Mouse (Mus musculus): Measurements from ENCODE around the gene Fam126b. TPM values are rescaled to one million over a fixed set of nuclear protein-coding genes. Genes with fewer than 3 reads are reported as not detected.
"Not testable (repeated sequence)": the region's sequence is repeated elsewhere in the genome, so short reads cannot be mapped to it uniquely, and the experiment has no call there.

Gene Fam126b
- polyA plus RNA-seq, 1 experiment from 2014 or later: 3.6 TPM

DNA sequence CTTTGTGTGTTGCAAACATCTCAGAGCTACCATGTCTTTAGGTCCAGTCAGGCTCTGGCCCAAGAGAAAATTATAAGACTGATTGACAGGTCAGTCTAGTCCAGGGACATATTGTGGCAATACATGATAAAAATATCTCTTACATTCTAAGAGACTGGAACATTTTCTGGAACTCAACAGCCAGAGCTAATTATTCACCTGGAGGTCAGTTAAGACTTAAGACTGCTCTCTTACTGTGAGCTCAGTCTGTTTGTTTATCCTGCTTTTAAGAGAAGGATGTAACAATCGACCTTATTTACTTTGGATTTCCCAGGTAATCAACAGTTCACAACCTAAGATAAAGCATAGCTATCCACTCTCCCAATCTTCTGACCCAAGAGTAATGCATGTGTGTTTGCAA lies 24.5 kb upstream of the Fam126b start:
- Histone ChIP-seq H3K4me3 (replicated peaks) (no peak overlapping the region), H3K4me1 (replicated peaks) (no peaks in the 10 kb centered on the region), H3K9ac (no peak overlapping the region), H3K27ac (no peak overlapping the region), H3K27me3 (no peaks in the 10 kb centered on the region), H3K9me3 (replicated peaks) (no peaks in the 10 kb centered on the region), H3K4me2 (no peak overlapping the region), H3K36me3 (no peaks in the 10 kb centered on the region)
- 6% methylated on average over 1 of the region's 1 CpGs for WGBS (ENCODE audit: insufficient replicate concordance)
- DNase-seq (no peak), ATAC-seq (ENCODE audit: low read depth) (no peak)

DNA sequence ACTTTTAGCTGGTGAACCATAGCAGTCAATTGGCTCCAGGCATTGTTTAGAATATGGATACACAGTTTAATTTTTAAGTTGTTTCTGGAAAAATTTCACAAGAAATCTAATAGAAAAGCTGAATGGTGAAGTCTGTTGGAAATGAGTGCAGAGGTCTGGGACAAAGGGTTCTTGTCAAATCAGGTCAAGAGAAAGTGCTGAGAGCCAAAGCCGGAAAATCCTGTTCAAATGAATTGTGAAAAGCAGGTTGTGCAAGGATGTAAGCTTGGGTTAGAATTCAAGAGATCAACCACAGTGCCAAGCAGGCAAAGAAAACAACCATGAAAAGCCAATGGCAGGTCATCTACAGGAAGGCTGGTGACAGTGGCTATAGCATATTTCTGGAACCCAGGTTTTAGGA lies 24.0 kb upstream of the Fam126b start:
- 71% methylated on average over 1 of the region's 1 CpGs for WGBS (ENCODE audit: insufficient replicate concordance)
- DNase-seq: no peak
- H3K27ac ChIP-seq: no peak overlapping the region
- no peaks in the 10 kb centered on the region for H3K36me3 ChIP-seq
- no peaks in the 10 kb centered on the region for H3K9me3 ChIP-seq (replicated peaks)
- H3K27me3 ChIP-seq: no peaks in the 10 kb centered on the region
- H3K4me1 ChIP-seq (replicated peaks): no peaks in the 10 kb centered on the region
- H3K4me3 ChIP-seq (replicated peaks): no peak overlapping the region
- H3K4me2 ChIP-seq: no peak overlapping the region
- ATAC-seq (ENCODE audit: low read depth): no peak
- no peak overlapping the region for H3K9ac ChIP-seq

DNA sequence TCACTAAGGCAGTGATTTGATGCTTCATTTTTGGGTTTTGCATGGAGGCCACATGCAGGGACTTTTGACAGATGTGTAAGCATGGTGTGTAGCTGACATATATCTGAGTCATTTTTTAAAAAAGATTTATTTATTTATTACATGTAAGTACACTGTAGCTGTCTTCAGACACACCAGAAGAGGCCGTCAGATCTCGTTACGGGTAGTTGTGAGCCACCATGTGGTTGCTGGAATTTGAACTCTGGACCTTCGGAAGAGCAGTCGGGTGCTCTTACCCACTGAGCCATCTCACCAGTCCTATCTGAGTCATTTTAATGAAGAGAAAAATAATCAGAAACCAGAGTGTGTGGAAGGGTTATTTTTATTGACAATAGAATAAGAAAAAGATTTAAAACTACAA lies 23.5 kb upstream of the Fam126b start:
- H3K9me3 ChIP-seq (replicated peaks); H3K27me3 ChIP-seq; ATAC-seq (ENCODE audit: low read depth); H3K36me3 ChIP-seq; DNase-seq; H3K4me2 ChIP-seq; H3K4me1 ChIP-seq (replicated peaks); H3K9ac ChIP-seq; H3K4me3 ChIP-seq (replicated peaks); H3K27ac ChIP-seq: not testable (repeated sequence)
- WGBS (ENCODE audit: insufficient replicate concordance): 71% methylated on average over 5 of the region's 5 CpGs

DNA sequence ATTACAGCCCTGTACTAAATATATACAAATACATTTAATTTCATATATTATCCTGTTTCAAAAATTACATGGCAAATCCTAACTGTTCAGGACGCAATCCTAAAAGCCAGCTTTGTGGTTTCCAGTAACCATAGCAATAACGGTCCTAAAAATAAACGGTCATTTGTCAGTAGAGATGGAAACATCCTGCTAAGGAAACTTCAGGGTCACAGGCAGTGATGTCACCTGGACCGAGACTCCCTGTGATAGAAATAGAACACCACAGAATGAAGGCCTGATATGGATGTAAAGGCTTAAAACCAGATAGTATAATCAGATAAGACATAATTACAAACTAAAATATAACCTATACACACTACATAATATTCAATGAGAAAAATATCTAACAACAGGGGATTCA lies 17.6 kb upstream of the Fam126b start:
- Histone ChIP-seq H3K4me3 (replicated peaks) (no peak overlapping the region), H3K4me2 (no peak overlapping the region), H3K4me1 (replicated peaks) (no peaks in the 10 kb centered on the region), H3K36me3 (no peaks in the 10 kb centered on the region), H3K27me3 (no peaks in the 10 kb centered on the region), H3K27ac (no peak overlapping the region), H3K9me3 (replicated peaks) (no peaks in the 10 kb centered on the region), H3K9ac (no peak overlapping the region)
- ATAC-seq (ENCODE audit: low read depth): no peak
- 18% methylated on average over 4 of the region's 4 CpGs for WGBS (ENCODE audit: insufficient replicate concordance)
- no peak for DNase-seq

DNA sequence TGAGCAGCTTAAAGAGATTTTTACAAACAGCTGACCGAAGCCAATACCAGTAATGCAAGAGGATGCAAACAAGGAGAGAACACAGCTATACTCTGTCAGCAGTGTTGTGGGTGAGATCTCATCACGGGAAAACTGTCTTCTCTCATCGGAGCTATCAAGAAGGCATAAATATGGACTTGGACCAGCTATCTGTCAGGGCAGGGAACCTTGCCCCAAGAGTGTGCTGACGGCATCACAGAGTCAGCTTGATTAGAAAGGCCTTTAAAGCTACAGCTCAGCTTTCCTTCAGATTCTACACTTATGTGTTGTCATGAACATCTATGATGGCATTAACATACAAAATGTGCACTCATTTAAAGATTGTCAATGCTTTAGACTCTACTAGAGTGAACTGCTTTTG lies 16.6 kb upstream of the Fam126b start:
- DNase-seq: no peak
- 66% methylated on average over 4 of the region's 4 CpGs for WGBS (ENCODE audit: insufficient replicate concordance)
- no peak overlapping the region for H3K27ac ChIP-seq
- no peak overlapping the region for H3K9ac ChIP-seq
- H3K4me3 ChIP-seq (replicated peaks): no peak overlapping the region
- ATAC-seq (ENCODE audit: low read depth): no peak
- no peaks in the 10 kb centered on the region for H3K4me1 ChIP-seq (replicated peaks)
- H3K36me3 ChIP-seq: no peaks in the 10 kb centered on the region
- H3K9me3 ChIP-seq (replicated peaks): no peaks in the 10 kb centered on the region
- H3K27me3 ChIP-seq: no peaks in the 10 kb centered on the region
- no peak overlapping the region for H3K4me2 ChIP-seq

DNA sequence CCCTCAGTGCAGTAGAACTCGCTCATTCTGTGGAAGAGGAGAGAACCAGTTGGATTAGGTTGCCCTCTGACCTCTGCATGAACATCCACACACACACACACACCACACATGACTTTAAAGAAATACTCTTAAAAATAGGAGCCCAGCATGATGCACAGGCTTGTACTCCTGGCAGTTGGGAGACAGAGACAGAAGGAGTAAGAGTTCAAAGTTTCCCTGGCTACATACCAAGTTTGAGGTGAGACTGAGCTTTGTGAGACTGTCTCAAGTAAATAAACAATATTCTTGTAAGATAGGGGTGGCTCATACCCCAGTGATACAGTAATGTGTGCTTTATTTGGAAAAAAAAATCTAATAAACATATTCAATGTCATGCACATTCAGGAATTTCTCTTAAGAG lies 1.4 kb upstream of the Fam126b start:
- H3K4me2 ChIP-seq: peak overlapping the region; percentile 64
- 71% methylated on average over 1 of the region's 1 CpGs for WGBS (ENCODE audit: insufficient replicate concordance)

DNA sequence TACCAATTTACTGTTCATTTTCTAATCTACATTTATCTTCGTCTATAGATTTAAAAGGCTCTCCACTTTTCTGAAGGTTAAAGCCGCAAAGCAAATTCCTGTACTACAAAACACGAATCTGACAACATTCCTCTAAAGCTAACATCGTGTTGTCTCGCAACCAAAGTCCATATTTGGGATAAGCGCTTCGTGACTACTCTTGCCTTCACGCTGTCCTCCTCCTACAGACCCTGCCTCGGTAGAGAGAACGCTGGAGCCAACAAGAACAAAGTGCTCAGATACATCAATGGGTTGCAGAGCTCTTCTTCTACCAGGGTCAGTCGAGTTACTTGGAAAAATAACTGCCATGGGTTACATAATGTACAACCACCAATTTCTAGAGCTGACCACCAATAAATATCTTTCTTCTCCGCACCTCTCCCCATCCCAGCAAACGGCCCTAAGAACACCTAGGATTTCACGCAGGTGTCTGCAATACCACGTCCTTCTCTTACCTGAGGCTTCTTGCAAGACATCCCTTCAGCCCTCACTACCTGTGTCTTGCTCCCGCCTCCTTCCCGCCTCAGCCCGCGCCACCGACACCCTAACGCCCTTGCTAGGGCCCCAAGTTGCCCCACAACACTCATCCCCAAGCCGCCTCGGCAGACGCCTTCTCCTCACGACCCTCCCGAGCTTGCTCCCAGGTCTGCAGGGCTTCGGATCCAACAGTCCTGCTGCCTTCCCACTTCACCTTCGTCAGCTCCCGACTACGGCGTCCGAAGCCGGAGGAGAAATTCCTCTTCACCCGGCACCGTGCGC lies 551 bp downstream of the Fam126b start:
- Histone ChIP-seq H3K27me3 (no peaks in the 10 kb centered on the region), H3K9me3 (replicated peaks) (no peaks in the 10 kb centered on the region), H3K4me1 (replicated peaks) (peaks cover 15% of the 10 kb centered on the region), H3K36me3 (no peaks in the 10 kb centered on the region), H3K4me3 (replicated peaks) (peak overlapping the region; percentile 94), H3K4me2 (peak overlapping the region; percentile 87), H3K27ac (peak overlapping the region; percentile 59), H3K9ac (peak overlapping the region; percentile 92)
- ATAC-seq (ENCODE audit: low read depth) (peak; percentile 64), DNase-seq (no peak)
- whole genome bisulfite sequencing (ENCODE audit: insufficient replicate concordance): 3% methylated on average over 35 of the region's 36 CpGs

More for the DNA sequence above, 1.4 kb upstream of the Fam126b start:
- DNase-seq (no peak), ATAC-seq (ENCODE audit: low read depth) (no peak)
- H3K4me3 ChIP-seq (replicated peaks): peak overlapping the region; percentile 94
- peak overlapping the region; percentile 92 for H3K9ac ChIP-seq
- H3K9me3 ChIP-seq (replicated peaks): no peaks in the 10 kb centered on the region
- peaks cover 15% of the 10 kb centered on the region for H3K4me1 ChIP-seq (replicated peaks)
- H3K36me3 ChIP-seq: peaks cover 9% of the 10 kb centered on the region
- H3K27ac ChIP-seq: no peak overlapping the region
- no peaks in the 10 kb centered on the region for H3K27me3 ChIP-seq

DNA sequence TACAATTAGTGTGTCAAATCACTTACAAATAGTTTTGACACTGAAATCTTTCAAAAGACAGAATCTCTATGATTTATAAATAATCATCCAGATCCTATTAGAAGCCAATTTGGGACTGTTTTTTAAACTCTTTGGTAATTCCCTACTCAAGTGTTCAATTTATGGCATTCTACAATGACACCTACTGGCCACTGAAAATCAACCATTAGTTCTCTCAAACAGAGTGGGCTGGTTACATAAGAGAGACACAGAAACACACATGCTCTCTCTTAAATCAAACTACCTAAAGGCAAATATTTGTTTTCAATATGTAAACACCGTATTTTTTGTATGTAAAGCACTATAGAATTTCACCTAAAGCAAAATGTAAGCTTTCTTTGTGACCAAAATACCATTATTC lies 1.9 kb downstream of the Fam126b start:
- Histone ChIP-seq H3K9me3 (replicated peaks) (no peaks in the 10 kb centered on the region), H3K4me3 (replicated peaks) (no peak overlapping the region), H3K27ac (no peak overlapping the region), H3K4me1 (replicated peaks) (peaks cover 15% of the 10 kb centered on the region), H3K36me3 (no peaks in the 10 kb centered on the region), H3K4me2 (no peak overlapping the region), H3K9ac (no peak overlapping the region), H3K27me3 (no peaks in the 10 kb centered on the region)
- ATAC-seq (ENCODE audit: low read depth) (no peak), DNase-seq (no peak)
- 55% methylated on average over 1 of the region's 1 CpGs for WGBS (ENCODE audit: insufficient replicate concordance)

DNA sequence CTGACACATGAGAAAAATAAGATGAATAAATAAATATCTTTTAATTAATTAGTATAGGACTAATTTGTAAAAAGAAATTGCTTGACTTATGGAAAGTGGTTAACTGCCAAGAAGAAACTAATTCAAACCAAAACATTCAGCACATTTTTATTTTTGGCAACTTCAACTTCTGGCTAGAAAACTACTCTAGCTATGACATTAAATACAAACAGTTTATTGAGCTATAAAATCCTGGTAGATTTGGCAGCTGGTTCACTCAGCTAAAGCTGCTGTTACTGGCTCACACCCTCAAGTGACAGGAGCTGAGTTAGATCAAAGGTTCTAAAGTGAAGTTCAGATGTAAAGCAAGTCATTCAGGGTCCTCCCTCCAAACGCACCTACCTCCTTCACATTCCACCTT lies 3.5 kb downstream of the Fam126b start:
- Histone ChIP-seq H3K36me3 (no peaks in the 10 kb centered on the region), H3K4me3 (replicated peaks) (no peak overlapping the region), H3K9ac (no peak overlapping the region), H3K4me1 (replicated peaks) (peaks cover 15% of the 10 kb centered on the region), H3K27me3 (no peaks in the 10 kb centered on the region), H3K9me3 (replicated peaks) (no peaks in the 10 kb centered on the region), H3K4me2 (no peak overlapping the region), H3K27ac (no peak overlapping the region)
- ATAC-seq (ENCODE audit: low read depth) (no peak), DNase-seq (no peak)
- 60% methylated on average over 1 of the region's 1 CpGs for WGBS (ENCODE audit: insufficient replicate concordance)

DNA sequence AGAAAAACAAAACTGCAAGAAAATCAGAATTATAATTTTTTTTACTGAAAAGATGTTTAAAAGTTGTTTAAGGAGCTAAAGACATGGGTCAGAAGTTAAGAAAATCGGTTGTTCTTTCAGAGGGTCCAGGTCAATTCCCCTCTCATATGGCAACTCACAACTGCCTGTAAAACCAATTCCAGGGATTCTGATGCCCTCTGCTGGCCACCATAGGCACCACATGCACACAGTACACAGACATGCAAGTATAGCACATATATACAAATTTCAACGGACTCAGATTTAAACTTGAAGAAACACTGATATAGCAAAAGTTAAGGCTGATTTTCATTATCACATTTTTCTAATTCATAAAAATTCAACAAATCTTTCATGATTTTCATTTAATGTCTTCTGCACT lies 6.9 kb downstream of the Fam126b start:
- no peak overlapping the region for H3K4me2 ChIP-seq
- H3K27ac ChIP-seq: no peak overlapping the region
- peak; percentile 20 for DNase-seq
- H3K27me3 ChIP-seq: no peaks in the 10 kb centered on the region
- H3K36me3 ChIP-seq: no peaks in the 10 kb centered on the region
- no peak for ATAC-seq (ENCODE audit: low read depth)
- H3K9ac ChIP-seq: no peak overlapping the region
- H3K4me3 ChIP-seq (replicated peaks): no peak overlapping the region
- no peaks in the 10 kb centered on the region for H3K9me3 ChIP-seq (replicated peaks)
- peaks cover 4% of the 10 kb centered on the region; the same call in 1 of the 2 replicates for H3K4me1 ChIP-seq (replicated peaks)
- WGBS (ENCODE audit: insufficient replicate concordance): 72% methylated on average over 2 of the region's 2 CpGs

DNA sequence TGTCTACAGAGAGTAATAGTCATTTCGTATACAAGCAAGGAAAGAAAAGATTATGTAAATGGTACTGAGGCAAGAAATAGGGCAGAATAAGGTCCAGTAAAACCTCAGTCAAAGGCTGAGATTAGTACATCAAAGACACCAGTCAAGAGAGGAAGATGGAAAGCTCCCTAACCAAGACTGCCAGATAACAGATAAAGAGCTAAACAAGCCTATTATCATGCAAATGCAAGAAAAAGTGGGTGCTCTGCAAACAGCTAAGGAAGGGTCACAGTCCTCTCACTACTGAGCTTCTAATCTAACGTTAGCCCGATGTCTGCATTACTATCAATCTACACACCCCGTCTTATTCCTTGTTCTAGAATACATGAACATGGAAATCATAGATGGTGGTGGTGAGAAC lies 15.7 kb downstream of the Fam126b start:
- WGBS (ENCODE audit: insufficient replicate concordance): 36% methylated on average over 4 of the region's 4 CpGs
- no peak overlapping the region for H3K27ac ChIP-seq
- H3K4me2 ChIP-seq: no peak overlapping the region
- no peaks in the 10 kb centered on the region for H3K9me3 ChIP-seq (replicated peaks)
- ATAC-seq (ENCODE audit: low read depth) (no peak), DNase-seq (no peak)
- H3K27me3 ChIP-seq: no peaks in the 10 kb centered on the region
- no peak overlapping the region for H3K9ac ChIP-seq
- no peaks in the 10 kb centered on the region for H3K36me3 ChIP-seq
- H3K4me3 ChIP-seq (replicated peaks): no peak overlapping the region
- peaks cover 15% of the 10 kb centered on the region for H3K4me1 ChIP-seq (replicated peaks)

DNA sequence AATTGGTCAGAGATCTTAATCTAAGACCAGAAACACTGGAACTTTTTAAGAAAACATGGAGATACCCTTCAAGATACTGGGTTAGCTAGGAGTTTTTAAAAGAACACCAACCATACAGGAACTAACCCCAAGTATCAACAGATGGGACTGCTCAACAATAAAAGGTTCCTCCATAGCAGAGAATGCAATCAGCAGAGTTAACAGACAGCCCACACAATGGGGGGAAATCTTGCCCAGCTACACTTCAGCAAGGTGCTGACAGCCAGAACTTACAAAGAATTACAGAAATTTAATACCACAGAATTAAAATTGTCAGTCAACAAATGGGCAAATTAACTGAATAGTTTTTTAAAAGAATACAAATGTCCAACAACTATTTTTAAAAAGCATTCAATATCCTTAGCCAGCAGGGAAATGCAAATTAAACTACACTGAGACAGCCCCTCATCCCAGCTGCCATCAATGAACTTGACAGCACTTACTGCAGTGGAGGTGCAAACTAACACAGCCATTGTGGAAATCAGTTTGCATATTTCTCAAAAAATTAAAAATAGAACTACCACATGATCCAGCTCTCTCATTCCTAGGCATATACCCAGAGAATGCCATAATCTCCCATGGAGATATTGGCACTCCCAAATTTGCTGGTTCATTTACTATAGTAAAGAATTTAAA lies 17.5 kb downstream of the Fam126b start:
- no peak overlapping the region for H3K27ac ChIP-seq
- DNase-seq (no peak), ATAC-seq (ENCODE audit: low read depth) (no peak)
- no peak overlapping the region for H3K9ac ChIP-seq
- H3K4me2 ChIP-seq: no peak overlapping the region
- H3K9me3 ChIP-seq (replicated peaks): no peaks in the 10 kb centered on the region
- peaks cover 15% of the 10 kb centered on the region for H3K4me1 ChIP-seq (replicated peaks)
- H3K27me3 ChIP-seq: no peaks in the 10 kb centered on the region
- H3K4me3 ChIP-seq (replicated peaks): no peak overlapping the region
- H3K36me3 ChIP-seq: peaks cover 5% of the 10 kb centered on the region; the same call in 1 of the 2 replicates

All from liver, embryonic 13.5 days (tissue).